Mouse (Mus musculus): Measurements from ENCODE around the gene Ly86. TPM values are rescaled to one million over a fixed set of nuclear protein-coding genes. Genes with fewer than 3 reads are reported as not detected.

Gene Ly86
- polyA plus RNA-seq (2012; rRNA removed): 6.6 and 6.9 TPM in 2 replicates

DNA sequence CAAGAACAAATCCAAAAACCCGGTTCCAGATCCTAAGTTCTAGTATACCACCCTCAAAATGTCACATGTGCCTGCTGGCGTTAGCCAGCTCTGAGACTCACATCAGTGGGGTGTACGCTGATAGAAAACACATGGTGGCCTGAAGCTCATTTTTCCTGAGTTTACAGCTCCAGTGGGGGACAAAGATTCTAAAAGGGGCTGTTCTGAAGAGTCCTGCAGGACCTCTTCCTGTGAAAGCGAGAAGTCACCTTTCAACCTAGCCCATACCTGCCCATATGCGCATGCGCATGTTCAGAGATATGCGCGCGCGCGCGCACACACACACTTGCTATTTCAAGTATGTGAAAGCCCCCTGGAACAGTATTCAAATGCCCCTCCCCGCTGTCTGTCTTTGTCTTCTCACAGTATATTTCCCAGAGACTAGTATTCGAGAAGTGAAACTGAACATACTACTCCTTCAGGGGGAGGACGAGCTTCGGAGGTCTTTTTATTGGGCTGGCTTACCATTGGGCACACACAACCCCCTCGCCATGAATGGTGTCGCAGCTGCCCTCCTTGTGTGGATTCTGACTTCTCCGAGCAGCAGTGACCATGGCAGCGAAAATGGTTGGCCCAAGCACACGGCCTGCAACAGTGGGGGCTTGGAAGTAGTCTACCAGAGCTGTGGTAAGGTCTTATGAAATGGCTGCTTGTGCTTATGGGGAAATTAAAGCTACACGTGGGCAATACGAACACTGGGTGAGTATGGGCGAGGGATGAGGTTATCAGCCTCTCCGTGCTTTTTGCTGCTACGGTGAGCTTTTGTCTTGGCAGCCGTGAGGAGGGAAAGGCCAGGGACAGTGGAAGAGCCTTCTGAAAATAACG is at the start of gene Ly86:
TSS of gene Ly86 (plus strand) at position 300 of the 864 bp plus-strand sequence.
- WGBS: 77% methylated on average over 28 of the region's 28 CpGs
- no peak for DNase-seq
- Histone ChIP-seq H3K4me1 (ENCODE audit: control insufficient read depth, insufficient read depth, low read length) (no peaks in the 10 kb centered on the region), H3K4me3 (replicated peaks; ENCODE audit: extremely low read depth, low read depth, low read length) (peak within 1 kb of the TSS; percentile 47)
- TF ChIP-seq CTCF (IDR thresholded peaks at IDR 0.05; ENCODE audit: insufficient read depth, low read length) (no peak), POLR2A (IDR thresholded peaks at IDR 0.05; ENCODE audit: borderline replicate concordance, extremely low read depth, low read depth, low read length) (no peak)

DNA sequence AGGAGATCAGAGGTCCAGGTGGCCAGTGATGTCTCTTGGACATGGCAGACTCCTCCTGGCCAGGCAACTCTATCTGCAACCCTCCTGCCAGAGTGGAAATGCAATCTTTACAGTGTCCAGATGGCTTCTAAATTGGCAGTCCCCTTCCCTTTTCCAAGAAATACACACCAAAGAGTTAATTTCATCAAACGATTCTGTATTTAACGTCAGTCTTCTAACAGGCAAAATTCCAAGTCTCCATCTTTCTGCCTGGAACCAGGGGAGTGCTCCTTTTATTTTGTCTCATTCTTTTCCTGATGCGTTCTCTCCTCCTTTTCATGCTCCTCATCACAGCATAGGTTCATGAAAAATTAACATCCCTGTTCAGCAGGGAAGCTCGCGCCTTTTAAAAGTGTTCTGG is 47.1 kb upstream of the Ly86 start:
- no peaks in the 10 kb centered on the region for H3K4me1 ChIP-seq (ENCODE audit: control insufficient read depth, insufficient read depth, low read length)
- H3K4me3 ChIP-seq (replicated peaks; ENCODE audit: extremely low read depth, low read depth, low read length): no peak overlapping the region
- DNase-seq: no peak
- TF ChIP-seq CTCF (IDR thresholded peaks at IDR 0.05; ENCODE audit: insufficient read depth, low read length): no peak
- no peak for TF ChIP-seq POLR2A (IDR thresholded peaks at IDR 0.05; ENCODE audit: borderline replicate concordance, extremely low read depth, low read depth, low read length)
- WGBS: 76% methylated on average over 5 of the region's 5 CpGs

DNA sequence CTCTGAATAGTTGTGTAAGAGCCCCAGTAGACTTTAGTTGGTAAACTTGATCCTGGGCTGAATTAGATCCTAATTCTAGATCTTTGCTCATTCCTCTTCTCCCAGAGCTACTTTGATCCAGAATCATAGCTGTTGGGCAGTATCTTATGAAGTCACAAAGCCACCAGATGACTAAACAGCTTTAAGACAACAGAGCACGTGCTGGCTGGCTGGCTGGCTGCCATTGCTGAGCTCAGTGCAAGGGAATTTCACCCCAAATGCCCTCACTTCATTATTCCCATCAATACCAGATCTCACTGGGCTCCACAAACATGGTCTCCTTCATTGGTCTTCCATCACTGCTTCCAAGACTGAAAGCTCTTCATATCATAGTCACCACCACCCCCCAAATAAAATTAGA is 46.2 kb upstream of the Ly86 start:
- no peak for TF ChIP-seq CTCF (IDR thresholded peaks at IDR 0.05; ENCODE audit: insufficient read depth, low read length)
- no peak for TF ChIP-seq POLR2A (IDR thresholded peaks at IDR 0.05; ENCODE audit: borderline replicate concordance, extremely low read depth, low read depth, low read length)
- WGBS: 14% methylated on average over 1 of the region's 1 CpGs
- Histone ChIP-seq H3K4me1 (ENCODE audit: control insufficient read depth, insufficient read depth, low read length) (no peaks in the 10 kb centered on the region), H3K4me3 (replicated peaks; ENCODE audit: extremely low read depth, low read depth, low read length) (no peak overlapping the region)
- no peak for DNase-seq

DNA sequence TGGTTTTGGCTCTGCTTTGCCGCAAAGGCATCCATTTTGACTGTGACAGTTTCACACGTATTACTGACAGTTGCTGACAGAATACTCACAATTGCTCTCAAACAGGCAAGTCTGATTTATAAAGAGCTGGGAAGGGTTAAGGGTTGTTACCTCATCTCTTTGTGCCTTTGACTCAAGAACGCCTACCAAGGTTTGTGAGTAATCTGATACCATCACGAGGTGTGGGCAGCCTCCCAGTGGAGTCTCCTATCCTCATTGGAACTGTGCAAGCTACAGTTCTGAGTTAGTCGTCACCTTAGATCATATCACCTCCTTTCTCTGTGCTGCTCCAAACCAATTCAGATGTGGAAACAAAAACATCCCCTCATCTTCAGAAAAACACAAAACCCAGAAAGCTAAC is 42.1 kb upstream of the Ly86 start:
- no peaks in the 10 kb centered on the region for H3K4me1 ChIP-seq (ENCODE audit: control insufficient read depth, insufficient read depth, low read length)
- no peak for TF ChIP-seq CTCF (IDR thresholded peaks at IDR 0.05; ENCODE audit: insufficient read depth, low read length)
- TF ChIP-seq POLR2A (IDR thresholded peaks at IDR 0.05; ENCODE audit: borderline replicate concordance, extremely low read depth, low read depth, low read length): no peak
- H3K4me3 ChIP-seq (replicated peaks; ENCODE audit: extremely low read depth, low read depth, low read length): no peak overlapping the region
- no peak for DNase-seq
- WGBS: 44% methylated on average over 5 of the region's 5 CpGs

DNA sequence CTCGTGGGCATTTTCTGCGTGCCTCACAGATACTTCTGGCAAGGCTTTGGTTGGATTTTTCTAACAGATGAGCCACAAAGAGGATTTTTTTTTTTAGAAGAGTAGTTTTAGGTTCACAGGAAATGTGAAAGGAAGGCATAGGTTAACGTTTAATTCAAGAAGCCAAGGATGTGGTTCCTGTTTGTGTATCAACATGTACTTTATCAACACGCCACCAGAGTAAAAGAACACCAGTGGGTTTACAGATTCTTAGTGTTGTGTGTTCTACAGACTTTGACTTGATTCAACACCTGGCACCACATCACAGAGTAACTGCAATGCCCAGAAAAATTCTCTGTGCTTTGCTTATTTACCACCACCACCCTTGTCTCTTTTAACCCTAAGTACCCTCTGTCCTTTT is 37.0 kb upstream of the Ly86 start:
- 47% methylated on average over 4 of the region's 4 CpGs for WGBS
- H3K4me3 ChIP-seq (replicated peaks; ENCODE audit: extremely low read depth, low read depth, low read length): no peak overlapping the region
- no peaks in the 10 kb centered on the region for H3K4me1 ChIP-seq (ENCODE audit: control insufficient read depth, insufficient read depth, low read length)
- TF ChIP-seq CTCF (IDR thresholded peaks at IDR 0.05; ENCODE audit: insufficient read depth, low read length) (no peak), POLR2A (IDR thresholded peaks at IDR 0.05; ENCODE audit: borderline replicate concordance, extremely low read depth, low read depth, low read length) (no peak)
- no peak for DNase-seq

DNA sequence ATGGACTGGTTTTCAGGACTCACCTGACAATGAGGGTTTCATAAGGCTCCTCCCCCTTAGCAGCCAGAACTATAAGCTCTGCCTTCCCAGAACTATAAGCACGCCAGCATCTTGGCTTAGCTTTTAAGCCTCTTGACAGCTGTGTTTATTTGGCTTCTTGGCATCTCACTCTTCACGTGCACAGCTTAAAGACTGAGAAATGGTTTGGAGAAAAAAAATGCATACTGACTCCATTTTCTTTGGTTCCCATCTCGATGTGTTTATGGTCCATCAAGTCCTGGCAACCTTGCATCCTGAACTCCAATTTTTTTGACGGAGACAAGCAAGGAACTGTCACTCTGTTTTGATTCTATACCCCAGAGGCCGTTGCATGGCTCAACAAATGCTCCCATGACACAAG is 35.7 kb upstream of the Ly86 start:
- no peaks in the 10 kb centered on the region for H3K4me1 ChIP-seq (ENCODE audit: control insufficient read depth, insufficient read depth, low read length)
- H3K4me3 ChIP-seq (replicated peaks; ENCODE audit: extremely low read depth, low read depth, low read length): no peak overlapping the region
- WGBS: 41% methylated on average over 5 of the region's 5 CpGs
- no peak for DNase-seq
- no peak for TF ChIP-seq CTCF (IDR thresholded peaks at IDR 0.05; ENCODE audit: insufficient read depth, low read length)

DNA sequence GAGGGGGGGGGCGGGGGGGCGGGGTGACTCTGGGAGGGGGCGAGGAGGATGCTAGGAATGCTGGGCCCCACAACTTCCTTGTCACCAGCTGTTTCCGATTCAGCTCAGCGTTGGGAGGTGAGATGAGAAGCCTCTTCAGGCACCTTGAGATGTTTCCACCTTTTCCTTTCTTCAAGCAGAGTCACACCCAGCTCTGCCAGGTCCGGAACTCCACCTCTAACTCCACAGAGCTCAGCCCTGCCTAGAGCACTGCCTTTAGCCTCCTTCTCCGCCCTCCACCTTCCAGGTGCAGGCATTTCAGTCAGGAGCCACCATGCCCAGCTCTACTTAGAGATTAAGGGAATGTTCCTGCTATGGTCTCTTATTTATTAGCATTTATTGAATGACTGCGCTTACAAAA is 34.7 kb upstream of the Ly86 start:
- 28% methylated on average over 8 of the region's 8 CpGs for WGBS
- no peaks in the 10 kb centered on the region for H3K4me1 ChIP-seq (ENCODE audit: control insufficient read depth, insufficient read depth, low read length)
- TF ChIP-seq POLR2A (IDR thresholded peaks at IDR 0.05; ENCODE audit: borderline replicate concordance, extremely low read depth, low read depth, low read length): no peak
- no peak for TF ChIP-seq CTCF (IDR thresholded peaks at IDR 0.05; ENCODE audit: insufficient read depth, low read length)
- no peak for DNase-seq
- no peak overlapping the region for H3K4me3 ChIP-seq (replicated peaks; ENCODE audit: extremely low read depth, low read depth, low read length)

DNA sequence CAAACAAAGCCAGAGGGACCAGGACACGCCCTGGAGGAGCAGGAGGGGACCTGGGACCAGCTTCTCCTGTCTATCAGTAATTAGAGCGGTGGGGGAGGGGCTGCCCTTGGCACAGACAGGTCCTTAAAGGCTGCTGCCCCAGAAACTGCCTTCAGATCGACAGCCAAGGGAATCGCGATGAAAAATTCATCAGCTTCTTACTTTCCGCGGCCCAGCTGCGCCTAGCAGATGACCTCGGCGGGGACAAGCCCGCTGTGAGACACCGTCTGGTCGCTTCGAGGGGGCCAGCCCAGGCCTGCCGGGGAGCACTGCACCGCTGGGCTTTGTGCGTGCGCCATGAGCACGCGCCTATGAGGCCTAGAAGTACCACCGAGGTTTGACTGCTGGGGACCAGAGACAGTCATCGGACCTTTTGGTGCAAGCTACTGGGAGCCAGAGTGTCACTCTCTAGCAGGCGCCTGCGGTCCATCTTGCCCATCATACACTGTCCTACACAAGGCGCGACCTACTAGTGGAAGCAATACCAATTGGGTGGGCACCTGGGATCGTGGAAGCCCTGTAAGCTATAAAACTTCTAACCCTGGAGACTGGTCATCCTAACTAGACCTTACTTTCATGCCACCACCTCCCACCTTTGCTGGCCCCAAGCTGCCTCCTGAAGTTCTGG is 33.3 kb upstream of the Ly86 start:
- TF ChIP-seq CTCF (IDR thresholded peaks at IDR 0.05; ENCODE audit: insufficient read depth, low read length) (no peak), POLR2A (IDR thresholded peaks at IDR 0.05; ENCODE audit: borderline replicate concordance, extremely low read depth, low read depth, low read length) (no peak)
- no peaks in the 10 kb centered on the region for H3K4me1 ChIP-seq (ENCODE audit: control insufficient read depth, insufficient read depth, low read length)
- DNase-seq: no peak
- H3K4me3 ChIP-seq (replicated peaks; ENCODE audit: extremely low read depth, low read depth, low read length): no peak overlapping the region
- WGBS: 67% methylated on average over 27 of the region's 27 CpGs

DNA sequence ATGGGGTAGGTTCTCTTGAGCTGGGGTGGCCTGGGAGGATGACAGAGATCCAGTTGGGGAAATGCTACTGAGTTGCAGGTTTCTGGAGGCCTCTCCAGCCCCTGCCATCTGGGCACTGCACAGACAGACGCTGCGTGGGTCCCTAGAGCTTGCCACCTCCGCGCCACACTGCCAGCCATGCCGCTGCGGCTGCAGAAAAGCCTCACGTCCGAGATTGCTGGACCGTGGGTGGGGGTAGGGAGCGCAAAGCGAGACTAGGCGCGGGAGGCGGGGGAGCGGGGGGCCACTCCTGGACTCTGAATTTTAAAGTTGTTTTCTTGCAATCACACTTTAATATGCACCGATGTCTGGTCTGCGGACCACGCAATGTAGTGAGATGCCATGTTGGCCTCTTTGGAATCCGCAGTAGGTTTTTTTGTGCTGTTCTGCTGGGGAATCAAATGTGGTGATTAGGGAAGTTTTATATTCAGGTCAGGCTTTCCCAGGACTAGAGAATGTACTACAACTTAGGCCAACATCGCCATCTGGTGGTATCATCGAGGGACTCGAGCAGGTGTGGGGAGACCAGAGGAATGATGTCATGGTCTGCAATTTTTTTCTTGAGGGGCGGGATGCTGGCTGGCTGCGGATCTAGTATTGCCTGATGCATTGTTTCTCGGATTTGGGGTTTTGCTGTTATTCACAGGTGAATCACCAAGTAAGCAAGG is 32.6 kb upstream of the Ly86 start:
- DNase-seq: peak; percentile 76
- Histone ChIP-seq H3K4me1 (ENCODE audit: control insufficient read depth, insufficient read depth, low read length) (no peaks in the 10 kb centered on the region), H3K4me3 (replicated peaks; ENCODE audit: extremely low read depth, low read depth, low read length) (no peak overlapping the region)
- WGBS: 3% methylated on average over 25 of the region's 25 CpGs
- TF ChIP-seq CTCF (IDR thresholded peaks at IDR 0.05; ENCODE audit: insufficient read depth, low read length) (peak; percentile 82), POLR2A (IDR thresholded peaks at IDR 0.05; ENCODE audit: borderline replicate concordance, extremely low read depth, low read depth, low read length) (no peak)
